ENCODE assay signal across 22 mouse cellular contexts in genomic region chr14:34489928-34490327, GRCm38 (mm10). TPM values are rescaled to one million over a fixed set of nuclear protein-coding genes. Genes with fewer than 3 reads are reported as not detected.
DNase-seq lines count a peak whose midpoint lies in the region; ATAC-seq lines count a peak whose summit lies in the region.
"Had no signal": no experiment of that assay in that cellular context is flagged by ENCODE, and none has a peak within 500 bp of the region (broad histone marks: within the 10 kb centered on the region; RNA-seq: fewer than 3 reads in every experiment).

No protein-coding gene starts in this region.

- H3K27me3 ChIP-seq in heart, embryonic 15.5 days = no peaks in the 10 kb centered on the region
- H3K27me3 ChIP-seq in heart, embryonic 11.5 days (ENCODE audit: control insufficient read depth, insufficient read depth, low read length) = no peaks in the 10 kb centered on the region
- H3K27me3 ChIP-seq in kidney, embryonic 14.5 days (ENCODE audit: control insufficient read depth, insufficient read depth, low read length) = no peaks in the 10 kb centered on the region
- H3K27me3 ChIP-seq: neural tube, embryonic 12.5 days had no signal

- WGBS in heart, embryonic 15.5 days = 8% methylated on average over 2 of the region's 2 CpGs
- 20% methylated on average over 2 of the region's 2 CpGs for WGBS in heart, embryonic 11.5 days (ENCODE audit: insufficient replicate concordance)
- WGBS in kidney, embryonic 14.5 days = 77% methylated on average over 2 of the region's 2 CpGs

- peak; percentile 42 for DNase-seq in adrenal gland, postnatal 10 days
- DNase-seq in adrenal gland, postnatal 14 days = no peak
- peak; percentile 33 to 63 for DNase-seq in kidney, postnatal 25 days
- DNase-seq in skeletal muscle tissue, adult 2 months (ENCODE audit: low read depth, low spot score) = peak; percentile 40
- DNase-seq: cerebellum, postnatal 14 days; gastrocnemius, postnatal 10 days; right cerebral cortex, postnatal 14 days had no signal

- no peaks in the 10 kb centered on the region for H3K9me3 ChIP-seq in heart, embryonic 15.5 days (replicated peaks)
- no peaks in the 10 kb centered on the region for H3K9me3 ChIP-seq in heart, embryonic 11.5 days (replicated peaks; ENCODE audit: control insufficient read depth, low read length)
- H3K9me3 ChIP-seq in kidney, embryonic 14.5 days (ENCODE audit: control insufficient read depth, low read length) = no peaks in the 10 kb centered on the region
- H3K9me3 ChIP-seq: hindbrain, embryonic 10.5 days; limb, embryonic 10.5 days; lung, embryonic 15.5 days; neural tube, embryonic 12.5 days had no signal

- peaks cover 57% of the 10 kb centered on the region for H3K4me1 ChIP-seq in heart, embryonic 15.5 days (replicated peaks)
- H3K4me1 ChIP-seq in heart, embryonic 11.5 days (ENCODE audit: control insufficient read depth, insufficient read depth, low read length) = peaks cover 27% of the 10 kb centered on the region
- peaks cover 11% of the 10 kb centered on the region; the same call in 1 of the 2 replicates for H3K4me1 ChIP-seq in kidney, embryonic 14.5 days (ENCODE audit: control insufficient read depth, insufficient read depth, low read length)
- H3K4me1 ChIP-seq: neural tube, embryonic 12.5 days had no signal

- no peaks in the 10 kb centered on the region for H3K36me3 ChIP-seq in heart, embryonic 15.5 days
- no peaks in the 10 kb centered on the region for H3K36me3 ChIP-seq in heart, embryonic 11.5 days (ENCODE audit: control insufficient read depth, insufficient read depth, low read length)
- H3K36me3 ChIP-seq in kidney, embryonic 14.5 days (ENCODE audit: control insufficient read depth, insufficient read depth, low read length) = no peaks in the 10 kb centered on the region
- H3K36me3 ChIP-seq: lung, embryonic 15.5 days; neural tube, embryonic 12.5 days had no signal

- no peak overlapping the region for H3K4me3 ChIP-seq in heart, embryonic 15.5 days
- no peak overlapping the region for H3K4me3 ChIP-seq in heart, embryonic 11.5 days (ENCODE audit: low read depth, low read length)
- H3K4me3 ChIP-seq in kidney, embryonic 14.5 days (ENCODE audit: low read length) = no peak overlapping the region
- H3K4me3 ChIP-seq: erythroblast, embryonic 14.5 days; hindbrain, embryonic 10.5 days; limb, embryonic 10.5 days; lung, embryonic 15.5 days; neural tube, embryonic 12.5 days had no signal

- no peak for ATAC-seq in heart, embryonic 15.5 days (replicated peaks; ENCODE audit: insufficient number of reproducible peaks, insufficient read depth, low FRiP score, low read depth)
- ATAC-seq in heart, embryonic 11.5 days (replicated peaks; ENCODE audit: insufficient number of reproducible peaks, low FRiP score, low TSS enrichment) = no peak
- ATAC-seq in kidney, embryonic 14.5 days (ENCODE audit: low FRiP score, low TSS enrichment) = no peak
- no peak for ATAC-seq in monocyte, adult 5-6 weeks (replicated peaks; ENCODE audit: insufficient number of reproducible peaks, low FRiP score, low TSS enrichment, poor library complexity, severe bottlenecking)
- ATAC-seq: forebrain, embryonic 16.5 days had no signal

- H3K9ac ChIP-seq in heart, embryonic 15.5 days = no peak overlapping the region
- no peak overlapping the region for H3K9ac ChIP-seq in heart, embryonic 11.5 days (ENCODE audit: low read depth, low read length)
- no peak overlapping the region for H3K9ac ChIP-seq in kidney, embryonic 14.5 days (ENCODE audit: low read depth, low read length)
- H3K9ac ChIP-seq: lung, embryonic 15.5 days; neural tube, embryonic 12.5 days had no signal

- peak overlapping the region; percentile 38 for H3K27ac ChIP-seq in heart, embryonic 15.5 days
- H3K27ac ChIP-seq in heart, embryonic 11.5 days (ENCODE audit: low read depth, low read length) = no peak overlapping the region
- H3K27ac ChIP-seq in kidney, embryonic 14.5 days (ENCODE audit: low read depth, low read length) = no peak overlapping the region
- H3K27ac ChIP-seq: hindbrain, embryonic 10.5 days; kidney, postnatal 0 days; limb, embryonic 10.5 days; lung, embryonic 15.5 days; neural tube, embryonic 12.5 days had no signal

- no peak overlapping the region for H3K4me2 ChIP-seq in heart, embryonic 15.5 days
- H3K4me2 ChIP-seq in heart, embryonic 11.5 days = no peak overlapping the region
- no peak overlapping the region for H3K4me2 ChIP-seq in kidney, embryonic 14.5 days (replicated peaks; ENCODE audit: low read depth, low read length)
- H3K4me2 ChIP-seq: lung, embryonic 15.5 days; neural tube, embryonic 12.5 days had no signal

RNA-seq across cellular contexts. Expression of gene Bmpr1a, which starts 13.2 kb away (rescaled TPM):
- total RNA-seq in adrenal gland, postnatal 10 days (2021) = 10 to 100 TPM; 50.2 to 55.3 TPM
- total RNA-seq in adrenal gland, postnatal 14 days (2021) = 53.5 and 53.7 TPM in 2 replicates
- 35.5 and 36.2 TPM in 2 replicates for polyA plus RNA-seq in heart, embryonic 15.5 days (2015; fragmentation: Nextera tagmentation; extraction: Ambion mirVana)
- polyA plus RNA-seq in heart, embryonic 11.5 days (2014; fragmentation: Nextera tagmentation; extraction: Ambion mirVana) = 48.1 and 48.5 TPM in 2 replicates
- 41.7 and 65.8 TPM in 2 replicates for polyA plus RNA-seq in kidney, embryonic 14.5 days (2014; fragmentation: Nextera tagmentation; extraction: Ambion mirVana)
- total RNA-seq in monocyte, adult 5-6 weeks (2017) = 0.53 to 1.6 TPM (median 0.68 TPM) in 3 replicates
- polyA plus RNA-seq: erythroblast, embryonic 14.5 days had no signal

RNA-seq across cellular contexts. Expression of gene 9230112D13Rik, which starts 32.7 kb away (rescaled TPM):
- not detected for total RNA-seq in adrenal gland, postnatal 10 days (2021)
- not detected in 2 replicates for total RNA-seq in adrenal gland, postnatal 14 days (2021)
- not detected in 2 replicates for polyA plus RNA-seq in heart, embryonic 15.5 days (2015; fragmentation: Nextera tagmentation; extraction: Ambion mirVana)
- polyA plus RNA-seq in heart, embryonic 11.5 days (2014; fragmentation: Nextera tagmentation; extraction: Ambion mirVana) = not detected in 2 replicates
- not detected in 2 replicates for polyA plus RNA-seq in kidney, embryonic 14.5 days (2014; fragmentation: Nextera tagmentation; extraction: Ambion mirVana)
- not detected in 3 replicates for total RNA-seq in monocyte, adult 5-6 weeks (2017)
- total RNA-seq: adrenal gland, postnatal 36 days; gastrocnemius, postnatal 10 days; layer of hippocampus, postnatal 25 days; megakaryocyte, adult 5-6 weeks; midbrain, postnatal 0 days had no signal
- polyA plus RNA-seq: forebrain, embryonic 16.5 days; hindbrain, embryonic 10.5 days; kidney, postnatal 0 days; limb, embryonic 10.5 days; lung, embryonic 15.5 days; midbrain, postnatal 0 days; neural tube, embryonic 12.5 days had no signal

Comparison
In these comparisons a context has a peak if more than half of its experiments do, and no peak if none do; other contexts are left out.
1. RNA of gene Bmpr1a, which starts 13.2 kb away (total RNA-seq): 50.2 to 55.3 TPM in adrenal gland, postnatal 10 days and 53.5 to 53.7 TPM in adrenal gland, postnatal 14 days; 0.53 to 1.6 TPM in monocyte, adult 5-6 weeks; every median in the first group is over 10 times any median in the second.